Mouse (Mus musculus): ENCODE measurements around the gene Colec11.

DNA sequence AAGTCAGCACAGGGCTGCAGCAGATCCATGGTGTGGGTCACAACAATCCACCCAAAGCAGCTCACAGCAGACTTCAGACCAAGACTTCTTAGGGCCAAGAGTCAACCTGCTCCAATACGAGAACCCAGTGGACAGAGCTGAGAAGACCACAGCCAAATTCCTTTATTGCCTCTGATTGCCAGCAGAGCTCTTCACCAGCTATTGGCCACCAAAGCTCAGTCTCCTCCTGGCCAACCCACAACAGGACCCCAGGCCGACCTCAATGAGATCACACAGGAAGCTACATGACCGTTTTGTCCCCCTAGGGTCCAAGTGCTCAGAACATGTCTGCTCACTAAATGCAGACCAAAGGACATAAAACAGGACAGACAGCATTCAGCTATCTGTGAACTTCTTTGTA is 25.1 kb downstream of the Colec11 start:
- TF ChIP-seq CTCF (IDR thresholded peaks at IDR 0.05; ENCODE audit: extremely low read depth, insufficient read depth, insufficient read length, insufficient replicate concordance) (no peak), POLR2A (IDR thresholded peaks at IDR 0.05; ENCODE audit: low read depth, low read length) (no peak)

All from spleen, adult 2 months (tissue).